Mouse (Mus musculus): ENCODE results near the gene Car6.

Gene Car6

DNA sequence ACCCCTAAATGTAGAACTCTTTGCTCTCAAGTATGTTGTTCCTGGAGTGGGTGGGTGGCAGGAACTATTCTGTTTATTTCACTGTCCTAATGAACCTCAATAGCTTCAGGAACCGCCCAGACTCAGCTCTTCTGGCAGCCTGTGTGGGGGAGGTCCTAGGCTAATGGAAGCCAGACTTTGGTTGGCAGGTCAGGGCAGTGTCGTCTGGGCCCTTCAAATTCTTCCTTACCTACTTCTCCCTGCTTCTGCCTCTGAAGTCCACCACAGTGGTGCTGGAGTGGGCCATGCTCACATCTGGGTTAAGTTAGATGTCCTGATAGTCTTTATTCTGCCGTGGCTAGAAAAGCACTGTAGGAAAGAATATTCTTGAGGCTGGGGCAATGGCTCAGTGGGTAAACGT lies 23.0 kb downstream of the Car6 start:
- DNase-seq (ENCODE audit: low spot score), result no peak

DNA sequence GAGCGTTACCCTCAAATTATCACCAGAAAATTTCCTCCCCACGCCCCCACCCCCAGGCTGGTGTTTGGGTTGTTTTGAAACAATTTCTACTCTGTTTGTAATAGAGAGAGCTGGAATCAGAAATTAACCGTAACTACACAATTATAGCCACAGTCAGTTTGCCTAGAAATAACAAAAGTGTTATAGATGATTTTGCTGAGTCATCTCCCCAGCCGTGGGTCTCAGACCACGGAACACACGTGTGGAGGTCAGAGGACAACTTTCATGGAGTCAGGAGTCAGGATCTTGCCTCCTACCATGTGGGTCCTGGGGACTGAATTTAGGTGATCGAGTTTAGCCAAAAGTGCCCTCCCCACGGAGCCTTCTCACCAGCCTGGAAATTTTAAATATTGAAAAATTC lies 24.0 kb downstream of the Car6 start:
- DNase-seq (ENCODE audit: low spot score), result no peak

DNA sequence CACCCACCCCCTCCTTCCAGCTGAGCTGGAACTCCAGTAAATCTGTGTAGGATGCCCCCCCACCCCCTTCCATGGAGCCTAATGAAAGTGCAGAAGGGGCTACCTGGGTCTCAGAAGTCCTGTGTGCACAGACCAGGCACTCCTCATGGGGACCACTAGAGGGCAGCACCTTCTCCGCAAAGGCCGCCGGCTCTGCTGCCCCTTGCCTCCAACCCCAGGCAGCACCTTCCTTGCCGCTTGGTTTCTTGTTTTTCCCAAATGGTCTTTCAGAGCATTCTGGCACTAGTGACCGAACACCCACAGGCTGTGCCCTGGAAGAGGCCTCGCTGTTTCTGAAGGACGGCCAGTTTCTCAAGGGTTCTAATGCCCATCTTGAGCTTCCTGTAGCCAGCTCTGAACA lies 24.6 kb downstream of the Car6 start:
- DNase-seq (ENCODE audit: low spot score), result peak; percentile 18

- no peak for DNase-seq (ENCODE audit: low spot score)
These were observed 27.1 kb downstream of the Car6 start for GRCm38 (mm10) chr4:150174027-150174426.

DNA sequence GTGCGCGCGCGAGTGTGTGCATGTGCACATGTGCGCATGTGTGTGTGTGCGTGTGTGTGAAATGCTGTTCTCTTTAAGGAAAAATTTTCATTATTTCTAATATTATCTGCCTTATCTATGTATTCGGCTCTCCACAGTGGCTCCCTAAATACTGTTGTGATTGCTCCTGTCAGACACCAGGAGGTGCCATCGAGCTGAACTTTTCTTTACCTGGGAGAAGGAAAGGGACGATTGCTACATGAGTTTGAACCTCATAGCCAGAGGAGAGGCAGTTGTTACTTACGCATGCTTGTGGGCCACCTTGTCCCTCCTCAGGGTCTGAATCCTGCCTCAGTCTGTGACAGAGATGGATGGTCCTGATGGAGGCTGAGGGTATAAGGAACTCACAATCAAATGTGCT lies 27.9 kb downstream of the Car6 start:
- DNase-seq (ENCODE audit: low spot score), result peak; percentile 30

DNA sequence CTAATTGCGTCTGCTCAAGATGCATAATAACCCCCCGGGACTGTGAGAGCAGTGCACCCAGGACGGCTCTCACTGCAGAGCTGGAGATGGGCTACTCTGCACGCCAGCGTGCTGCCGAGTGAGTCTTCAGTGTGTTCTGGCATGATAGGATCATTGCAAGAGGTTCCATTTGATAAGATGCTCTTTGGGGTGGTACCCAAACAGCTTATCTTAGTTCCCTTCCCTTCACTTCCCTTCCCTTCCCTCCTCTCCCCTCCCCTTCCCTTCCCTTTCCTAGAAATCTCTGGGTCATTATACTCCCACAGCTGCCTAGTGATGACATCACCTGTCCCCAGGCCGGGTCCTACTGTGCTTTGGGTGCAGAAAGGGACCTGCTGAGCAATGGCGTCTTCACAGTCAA lies 29.0 kb downstream of the Car6 start:
- no peak for DNase-seq (ENCODE audit: low spot score)

- DNase-seq (ENCODE audit: low spot score), result no peak
These were observed 32.7 kb downstream of the Car6 start for GRCm38 (mm10) chr4:150168406-150168805.

DNA sequence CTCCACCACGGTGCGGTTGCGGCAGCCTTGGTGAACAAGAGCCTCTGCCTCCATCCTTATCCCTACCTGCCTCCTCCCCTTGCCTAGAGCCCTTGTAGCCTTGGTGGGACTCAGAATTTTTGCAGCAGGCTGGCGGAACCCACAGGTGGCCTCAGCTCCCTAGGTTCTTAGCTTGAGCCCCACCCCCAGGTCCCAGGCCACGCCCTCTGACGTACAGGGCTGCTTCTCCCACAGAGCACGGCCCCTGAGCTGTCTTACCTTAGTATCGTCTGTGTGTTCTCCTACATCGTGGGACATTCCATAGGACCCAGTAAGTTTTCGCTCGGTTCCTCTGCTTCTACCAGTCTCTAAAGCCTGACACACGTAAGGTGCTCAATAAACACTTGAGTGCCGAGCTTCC lies 36.3 kb downstream of the Car6 start:
- DNase-seq (ENCODE audit: low spot score), result no peak

DNA sequence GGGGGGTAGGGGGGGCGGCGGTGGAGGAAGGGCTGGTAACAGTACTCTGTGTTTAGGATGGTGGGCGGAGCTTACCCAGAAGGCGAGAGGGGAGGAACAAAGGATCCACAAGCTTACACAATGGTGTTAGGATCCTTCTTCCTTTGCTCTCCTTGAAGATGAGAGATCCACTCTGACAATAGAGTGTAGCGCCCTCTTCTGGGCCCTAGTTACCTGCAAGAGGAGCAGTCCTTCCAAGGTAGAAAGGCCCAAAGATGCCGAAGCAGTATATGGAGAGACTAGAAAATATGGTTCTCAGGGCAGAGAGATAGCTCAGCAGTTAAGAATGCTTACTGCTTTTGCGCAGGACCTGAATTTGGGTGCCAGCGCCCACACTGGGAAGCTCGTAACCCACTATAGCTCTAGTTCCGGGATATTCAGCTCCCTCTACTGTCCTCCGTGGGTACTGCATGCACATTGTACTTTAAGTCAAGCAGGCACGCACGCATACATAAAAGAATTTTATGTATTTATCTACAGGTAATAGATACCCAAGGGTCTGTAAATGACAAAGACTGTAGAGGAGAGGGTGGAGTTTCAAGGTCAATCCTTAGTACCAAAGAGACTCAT lies 38.5 kb downstream of the Car6 start:
- no peak for DNase-seq (ENCODE audit: low spot score)

DNA sequence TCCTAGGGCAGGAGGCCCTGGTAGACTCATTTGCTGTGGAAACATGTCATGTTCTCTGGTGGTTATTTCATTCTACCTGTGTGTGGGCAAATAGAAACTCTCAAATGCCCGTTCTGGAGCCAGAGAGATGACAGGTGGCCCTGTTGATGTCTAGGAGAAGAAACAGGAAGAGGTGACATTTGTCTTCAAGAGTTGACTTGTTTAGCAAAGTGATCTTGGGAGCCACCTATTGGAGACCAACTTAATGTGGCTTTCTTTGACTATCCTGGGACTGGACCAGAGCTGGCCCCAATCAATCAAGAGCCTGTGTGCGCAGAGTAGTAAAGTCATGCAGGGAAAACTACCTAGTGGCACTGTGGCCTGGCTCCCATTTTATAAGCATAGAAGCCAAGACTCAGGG lies 41.7 kb downstream of the Car6 start:
- DNase-seq (ENCODE audit: low spot score), result no peak

- DNase-seq (ENCODE audit: low spot score), result no peak
These were observed 43.7 kb downstream of the Car6 start for GRCm38 (mm10) chr4:150157348-150157882.

DNA sequence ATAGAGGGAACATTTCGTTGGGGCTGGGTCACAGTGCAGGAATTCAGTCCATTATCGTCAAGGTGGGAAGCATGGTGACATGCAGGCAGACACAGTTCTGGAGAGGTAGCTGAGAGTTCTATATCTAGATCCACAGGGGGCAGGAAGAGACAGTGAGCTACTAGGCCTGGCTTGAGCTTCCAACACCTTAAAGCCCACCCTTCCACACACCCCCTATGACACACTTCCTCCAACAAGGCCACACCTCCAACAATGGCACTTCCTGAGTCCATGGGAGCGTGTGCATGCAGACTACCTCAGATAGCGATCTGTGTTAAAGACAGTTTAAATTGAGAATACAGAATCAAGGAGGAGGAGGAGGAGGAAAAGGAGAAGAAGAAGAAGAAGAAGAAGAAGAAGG lies 45.4 kb downstream of the Car6 start:
- DNase-seq (ENCODE audit: low spot score), result no peak

DNA sequence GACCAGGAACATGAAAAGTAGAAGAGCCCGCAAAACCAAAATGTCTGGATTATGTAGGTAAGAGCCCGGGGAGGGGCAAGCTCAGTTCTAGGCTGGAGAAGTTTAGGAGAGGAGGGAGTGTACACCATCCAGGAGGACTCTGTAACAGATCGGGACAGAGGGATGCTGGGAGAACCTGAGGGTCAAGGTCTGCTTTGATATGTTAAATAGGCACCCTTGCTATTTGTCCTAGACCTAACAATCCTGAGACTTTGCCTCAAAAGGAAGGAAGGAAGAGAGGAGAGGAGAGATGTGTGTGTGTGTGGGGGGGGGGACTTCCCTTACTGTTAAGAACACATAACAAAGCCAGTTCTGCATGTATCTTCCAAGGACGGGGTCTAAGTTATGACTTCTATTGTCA lies 45.8 kb downstream of the Car6 start:
- DNase-seq (ENCODE audit: low spot score), result no peak

GRCm38 (mm10) chr4:150152483-150152882 lies 48.6 kb downstream of the Car6 start:
- no peak for DNase-seq (ENCODE audit: low spot score)

- DNase-seq (ENCODE audit: low spot score), result no peak
These were observed 50.1 kb downstream of the Car6 start for GRCm38 (mm10) chr4:150151045-150151444.

- no peak for DNase-seq (ENCODE audit: low spot score)
These were observed 54.8 kb downstream of the Car6 start for GRCm38 (mm10) chr4:150146286-150146685.

DNA sequence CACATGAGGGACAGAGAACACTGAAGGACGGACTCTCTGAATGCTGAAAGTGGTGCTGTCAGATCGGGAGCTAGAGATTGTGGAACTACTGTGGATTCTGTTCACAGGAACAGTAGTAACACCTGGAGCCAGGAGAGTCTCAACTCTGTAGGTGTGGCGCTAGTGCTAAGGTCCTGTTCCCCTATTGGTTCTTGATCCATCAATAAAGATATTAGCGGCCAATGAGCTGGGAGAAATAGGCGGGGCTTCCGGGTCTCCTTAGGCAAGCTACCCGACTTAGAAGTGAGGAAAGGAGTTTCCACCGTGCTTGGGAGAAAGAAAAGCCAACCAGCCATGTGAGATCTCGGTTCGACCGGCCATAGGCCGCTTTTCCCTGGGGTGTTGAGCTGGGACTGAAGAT lies 56.9 kb downstream of the Car6 start:
- no peak for DNase-seq (ENCODE audit: low spot score)

DNA sequence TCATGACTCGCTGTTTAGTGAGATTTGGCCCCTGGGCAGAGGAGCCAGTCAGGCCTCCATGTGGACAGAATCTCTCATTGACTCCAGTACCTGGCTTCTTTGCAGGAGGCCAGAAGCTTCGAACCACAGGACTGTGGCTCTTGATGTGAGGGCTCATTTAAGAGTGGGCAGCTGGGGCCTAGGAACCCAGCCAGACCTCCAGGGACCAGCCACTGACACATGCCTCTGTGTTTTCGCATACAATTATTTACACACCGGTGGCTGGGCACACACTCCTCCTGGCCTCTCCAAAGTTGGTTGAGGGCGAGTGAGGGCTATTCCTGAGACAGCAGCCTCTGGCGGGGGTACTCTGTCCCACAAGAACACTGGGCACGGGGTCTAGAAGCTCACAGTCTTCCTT lies 60.8 kb downstream of the Car6 start:
- DNase-seq (ENCODE audit: low spot score), result no peak

DNA sequence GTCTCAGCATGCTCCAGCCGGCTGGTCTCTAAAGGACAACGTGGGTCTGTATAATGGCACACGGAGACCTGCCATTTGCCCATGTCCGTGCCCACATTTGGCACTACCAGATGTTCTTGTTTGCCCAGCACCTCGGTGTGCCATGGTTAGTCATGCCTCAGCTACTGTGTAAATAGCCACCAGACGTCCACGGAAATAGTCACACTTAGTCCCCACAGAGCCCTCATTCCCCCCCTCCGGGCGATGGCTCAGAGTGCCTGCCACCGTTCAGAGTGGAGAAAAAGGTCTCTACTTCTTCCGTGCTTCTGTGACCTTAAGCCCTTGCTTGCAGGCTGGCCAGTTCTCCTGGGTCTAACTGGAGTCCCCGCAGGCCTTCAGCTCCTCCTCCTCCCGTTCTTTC lies 62.0 kb downstream of the Car6 start:
- no peak for DNase-seq (ENCODE audit: low spot score)

DNA sequence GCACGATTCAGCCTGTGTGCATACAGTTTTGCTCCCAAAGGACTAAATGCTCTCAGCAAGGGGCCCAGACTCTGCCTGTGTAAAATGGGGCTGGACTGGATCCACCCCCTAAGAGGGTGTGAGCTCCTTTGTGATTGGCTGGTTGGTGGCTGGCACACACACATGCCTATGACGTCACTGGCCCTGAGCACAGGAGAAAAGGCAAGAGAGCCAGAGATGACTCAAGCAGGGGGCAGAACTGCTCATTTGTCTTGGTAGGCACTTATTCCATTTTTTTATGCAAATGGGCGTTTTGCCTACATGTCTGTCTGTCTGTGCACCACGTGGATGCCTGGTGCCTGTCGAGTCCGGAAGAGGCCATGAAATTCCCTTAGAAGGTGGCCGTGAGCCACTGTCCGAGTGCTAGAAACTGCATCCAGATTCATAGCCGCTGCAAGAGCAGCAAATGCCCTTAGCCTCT lies 63.0 kb downstream of the Car6 start:
- DNase-seq (ENCODE audit: low spot score), result peak; percentile 49

GRCm38 (mm10) chr4:150137368-150138083 lies 63.6 kb downstream of the Car6 start:
- no peak for DNase-seq (ENCODE audit: low spot score)

Measured in urinary bladder, postnatal 14 days (tissue).